ENCODE assay signal across 21 mouse cellular contexts in genomic region chr2:92971069-92971468, GRCm38 (mm10). TPM values are rescaled to one million over a fixed set of nuclear protein-coding genes. Genes with fewer than 3 reads are reported as not detected.
"Had no signal": no experiment of that assay in that cellular context is flagged by ENCODE, and none has a peak within 500 bp of the region (broad histone marks: within the 10 kb centered on the region; RNA-seq: fewer than 3 reads in every experiment).

No protein-coding gene starts in this region.

- H3K9me3 ChIP-seq: intestine, embryonic 15.5 days; kidney, embryonic 15.5 days; limb, embryonic 10.5 days; limb, embryonic 13.5 days; lung, embryonic 15.5 days; midbrain, embryonic 12.5 days; midbrain, embryonic 15.5 days; neural tube, embryonic 12.5 days; neural tube, embryonic 15.5 days had no signal

- H3K27me3 ChIP-seq: intestine, embryonic 15.5 days; kidney, embryonic 15.5 days; limb, embryonic 13.5 days; lung, embryonic 15.5 days; midbrain, embryonic 12.5 days; midbrain, embryonic 15.5 days; neural tube, embryonic 12.5 days; neural tube, embryonic 15.5 days had no signal

- DNase-seq: kidney, adult 11 months; kidney, adult 8-10 months; kidney, postnatal 10 days; kidney, postnatal 36 days; lung, adult 18-20 months; lung, postnatal 10 days; lung, postnatal 36 days; retina, postnatal 1 day; right cerebral cortex, postnatal 14 days; right cerebral cortex, postnatal 4 days had no signal

- ATAC-seq: intestine, embryonic 15.5 days; midbrain, embryonic 15.5 days had no signal

- H3K4me3 ChIP-seq: intestine, embryonic 15.5 days; kidney, embryonic 15.5 days; limb, embryonic 10.5 days; limb, embryonic 13.5 days; lung, embryonic 15.5 days; midbrain, embryonic 12.5 days; midbrain, embryonic 15.5 days; neural tube, embryonic 12.5 days; neural tube, embryonic 15.5 days had no signal

- H3K27ac ChIP-seq: intestine, embryonic 15.5 days; kidney, embryonic 15.5 days; limb, embryonic 10.5 days; limb, embryonic 13.5 days; lung, embryonic 15.5 days; midbrain, embryonic 12.5 days; midbrain, embryonic 15.5 days; neural tube, embryonic 12.5 days; neural tube, embryonic 15.5 days; stomach, postnatal 0 days had no signal

- H3K9ac ChIP-seq: intestine, embryonic 15.5 days; kidney, embryonic 15.5 days; limb, embryonic 13.5 days; lung, embryonic 15.5 days; midbrain, embryonic 12.5 days; midbrain, embryonic 15.5 days; neural tube, embryonic 12.5 days; neural tube, embryonic 15.5 days had no signal

- H3K4me2 ChIP-seq: intestine, embryonic 15.5 days; kidney, embryonic 15.5 days; limb, embryonic 13.5 days; lung, embryonic 15.5 days; midbrain, embryonic 12.5 days; midbrain, embryonic 15.5 days; neural tube, embryonic 12.5 days; neural tube, embryonic 15.5 days had no signal

RNA-seq across cellular contexts. Expression of gene Syt13, which starts 56.2 kb away (rescaled TPM):
- total RNA-seq: liver, adult 2 months had no signal
- polyA plus RNA-seq: liver, adult 2 months had no signal
